Mouse (Mus musculus) cerebellum, postnatal 4 days (tissue): ENCODE results near the gene Gm5741.

ENCODE experiments used
- DNase-seq, 2 experiments: peaks; one replicate each; pipeline ENCODE4 v3.0.0; 2022; ENCODE audit warnings: low spot score in 2 of 2, mixed read lengths in 1 of 2

Gm5741 gene

DNA sequence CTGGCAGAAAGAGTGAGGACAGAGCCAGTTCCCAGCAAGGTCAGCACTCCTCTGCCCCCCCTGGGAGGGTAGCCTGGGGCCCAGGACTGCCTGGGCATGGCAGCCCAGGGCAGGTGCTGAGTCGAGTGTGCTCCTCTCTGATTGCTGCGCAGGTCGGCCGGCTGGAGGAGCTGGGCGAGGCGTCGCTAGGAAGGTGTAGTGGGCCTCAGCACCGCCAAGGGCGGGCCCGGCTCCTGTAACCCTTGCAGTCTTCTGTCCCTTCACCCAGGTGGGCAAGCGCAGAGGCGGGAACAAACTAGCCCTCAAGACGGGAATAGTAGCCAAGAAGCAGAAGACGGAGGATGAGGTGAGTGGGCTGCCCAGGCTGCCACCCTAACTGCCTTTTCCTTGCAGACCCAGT is 38.5 kb downstream of the Gm5741 start:
- DNase-seq: no peak

DNA sequence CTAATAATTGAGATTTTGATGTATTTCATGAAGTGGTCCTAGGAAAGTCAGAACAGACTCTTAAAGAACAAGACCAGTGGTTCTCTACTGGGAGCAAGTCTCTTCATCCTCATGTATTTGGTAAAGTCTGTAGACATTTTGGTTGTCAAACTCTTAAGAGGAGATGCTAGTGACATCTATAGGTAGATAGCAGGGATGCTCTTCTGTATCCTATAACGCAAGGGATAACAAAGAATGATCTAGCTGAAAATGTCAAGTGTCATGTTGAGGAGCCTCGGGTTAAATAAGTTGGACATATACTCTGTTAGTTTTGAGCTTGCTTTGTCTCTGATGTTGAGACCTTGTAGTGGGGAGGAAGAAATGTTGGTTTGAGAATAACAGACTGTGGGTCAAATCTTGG is 39.9 kb downstream of the Gm5741 start:
- no peak for DNase-seq

DNA sequence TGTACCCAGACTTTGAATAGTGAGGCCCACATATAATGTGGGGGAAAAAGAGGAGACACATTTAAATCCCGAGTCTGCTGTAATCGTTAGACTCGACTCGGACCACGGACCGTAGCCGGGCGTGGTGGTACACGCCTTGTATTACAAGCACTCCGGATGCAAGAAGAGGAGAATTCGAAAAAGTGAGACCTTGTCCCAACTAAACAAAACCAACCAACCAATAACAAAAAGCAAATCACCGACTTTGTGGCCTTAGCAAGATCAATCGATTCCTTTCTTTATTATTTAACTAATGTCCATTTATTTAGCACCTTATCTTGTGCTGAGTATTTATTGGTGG is 40.3 kb downstream of the Gm5741 start:
- DNase-seq: no peak

DNA sequence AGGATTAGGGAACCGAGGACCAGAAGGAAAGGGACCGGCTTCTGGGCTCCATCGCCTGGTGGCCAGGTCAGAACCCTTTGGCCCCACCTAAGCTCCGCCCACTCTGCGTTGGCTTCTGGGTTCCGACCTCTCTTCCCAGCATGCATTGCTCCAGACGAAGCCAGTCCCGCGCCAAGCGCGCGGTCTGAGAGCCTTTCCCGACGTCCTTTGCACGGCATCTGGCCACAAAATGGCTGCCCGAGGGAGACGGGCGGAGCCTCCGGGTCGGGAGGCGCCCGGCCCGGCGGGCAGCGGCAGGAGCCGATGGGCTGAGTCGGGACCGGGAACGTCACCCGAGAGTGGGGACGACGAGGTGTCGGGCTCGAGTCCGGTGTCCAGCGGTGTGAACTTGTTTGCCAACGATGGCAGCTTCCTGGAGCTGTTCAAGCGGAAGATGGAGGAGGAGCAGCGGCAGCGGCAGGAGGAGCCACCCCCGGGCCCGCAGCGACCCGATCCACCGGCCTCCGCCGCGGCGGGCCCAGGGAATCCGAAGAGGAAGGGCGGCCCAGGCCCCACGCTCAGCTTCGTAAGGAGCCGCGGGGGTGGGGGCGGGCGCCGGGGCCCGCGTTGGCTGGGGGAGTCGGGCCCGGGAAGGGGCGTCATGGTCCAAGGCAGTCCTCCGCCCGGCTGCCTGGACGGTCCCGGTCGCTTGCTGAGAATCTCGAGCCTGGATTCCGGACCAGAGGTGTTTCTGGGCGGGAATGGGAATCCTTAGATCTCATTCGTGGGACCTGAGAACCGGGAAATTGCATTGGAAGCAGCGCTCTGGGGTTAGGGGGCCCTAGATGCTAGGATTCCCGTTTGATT is 40.9 kb downstream of the Gm5741 start, which contains the start of gene Trir:
TSS of gene Trir (plus strand) at position 154 of the 846 bp plus-strand sequence.
- peak; percentile 89 to 94 for DNase-seq

DNA sequence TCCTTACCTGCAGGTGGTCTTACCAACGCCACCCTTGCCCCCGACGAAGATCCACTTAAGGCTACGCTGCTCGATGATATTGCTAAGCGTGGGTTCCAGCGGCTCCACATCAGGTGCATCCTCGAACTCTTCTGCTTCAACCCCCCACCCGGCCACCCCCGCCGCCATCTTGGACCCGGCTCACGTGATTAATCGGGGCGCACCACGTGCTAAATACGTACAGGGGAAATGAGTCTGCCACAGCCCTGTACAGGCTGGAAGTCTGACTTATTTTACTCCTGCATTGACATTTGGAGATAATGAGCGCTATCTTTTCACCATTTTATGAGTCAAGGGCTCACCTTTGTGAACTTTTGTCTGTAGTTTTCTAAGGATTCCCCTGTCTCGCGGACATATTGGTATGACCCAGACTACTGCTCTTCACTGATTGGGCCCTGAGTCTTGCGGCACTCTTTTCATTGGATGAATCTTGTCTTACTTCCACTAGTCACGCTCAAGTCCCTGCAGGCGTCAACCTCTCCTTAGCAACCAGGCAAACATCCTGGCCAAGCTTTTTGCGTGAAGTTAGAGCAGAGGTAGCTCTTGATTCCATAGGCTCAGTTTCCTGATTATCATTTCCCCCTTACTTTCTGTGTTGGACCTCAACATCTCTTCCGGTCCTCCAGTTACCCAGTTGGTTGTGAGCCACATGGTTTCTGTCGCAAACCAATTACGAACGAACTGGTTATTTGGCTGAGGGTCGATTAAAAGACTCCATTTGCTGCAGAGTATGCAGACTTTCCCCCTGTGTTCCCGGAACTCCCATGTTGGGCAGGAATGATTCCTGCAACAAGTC is 42.5 kb downstream of the Gm5741 start, which contains the start of gene Asna1:
TSS of gene Asna1 (minus strand) at position 184 of the 835 bp plus-strand sequence.
- peak; percentile 46 to 79 for DNase-seq

DNA sequence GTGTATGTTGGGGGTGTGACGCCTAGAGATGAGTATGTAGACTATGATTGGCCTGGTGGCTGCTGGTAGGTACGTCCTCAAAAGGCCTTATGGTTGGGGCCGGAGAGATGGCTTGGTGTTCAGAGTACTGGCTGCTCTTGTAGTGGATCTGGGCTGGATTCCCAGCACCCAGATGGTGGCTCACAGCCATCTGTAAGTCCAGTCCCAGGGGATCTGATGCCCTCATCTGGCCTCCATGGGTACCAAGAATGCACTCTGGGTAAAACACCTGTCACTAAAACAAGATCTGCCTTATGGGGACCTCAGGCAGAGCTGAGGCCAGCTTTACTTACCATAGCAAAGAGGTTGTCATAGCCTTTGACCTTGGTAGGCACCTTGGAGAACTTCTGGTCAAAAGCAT is 43.9 kb downstream of the Gm5741 start:
- no peak for DNase-seq

DNA sequence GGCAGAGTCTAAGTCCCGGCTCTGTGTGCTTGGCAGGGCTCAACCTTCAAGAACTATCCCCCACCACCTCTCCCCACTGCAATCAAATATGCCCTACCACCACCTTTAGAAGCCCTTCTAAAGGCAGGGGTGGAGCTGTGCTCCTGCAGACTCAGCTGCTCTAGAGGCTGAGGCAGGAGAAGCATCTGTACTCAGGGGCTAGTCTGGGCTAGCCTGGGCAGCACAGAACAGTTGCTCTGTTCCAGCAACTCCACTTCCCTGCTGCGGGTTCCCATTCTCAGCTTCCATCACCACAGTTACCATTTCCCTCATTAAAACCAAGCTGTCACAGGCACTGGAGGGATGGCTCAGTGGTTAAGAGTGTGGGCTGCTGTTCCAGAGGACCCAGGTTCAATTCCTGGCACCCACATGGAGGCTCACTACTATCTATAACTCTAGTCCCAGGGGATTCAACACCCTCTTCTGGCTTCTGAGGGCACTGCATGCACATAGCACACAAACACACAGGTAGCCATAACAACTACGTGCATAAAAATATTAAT is 46.2 kb downstream of the Gm5741 start:
- no peak for DNase-seq
